Mouse (Mus musculus): ENCODE measurements around the gene Reep6. TPM values are rescaled to one million over a fixed set of nuclear protein-coding genes. Genes with fewer than 3 reads are reported as not detected.

The Reep6 gene
- total RNA-seq, 1 experiment = 13.3 TPM

DNA sequence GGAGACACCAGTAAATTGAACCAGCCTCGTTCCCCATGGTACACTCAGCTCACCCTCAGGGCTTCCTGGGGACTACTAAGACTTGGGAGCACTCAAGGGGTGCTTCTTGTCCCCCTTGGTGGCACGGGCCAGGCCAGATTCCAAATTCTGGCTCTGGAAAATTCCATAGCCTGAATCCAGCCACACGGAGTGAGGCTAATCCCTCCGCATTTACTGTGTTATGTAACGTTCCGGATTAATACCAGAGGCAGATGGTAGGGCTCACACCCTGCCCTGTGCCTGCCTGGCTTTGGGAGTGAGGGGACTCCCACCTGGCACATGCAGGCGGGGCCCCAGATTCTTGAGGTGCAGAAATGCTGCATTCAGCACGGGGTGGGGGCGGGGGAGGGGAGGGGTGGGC lies 25.7 kb downstream of the Reep6 start:
- no peak overlapping the region for H3K27ac ChIP-seq (ENCODE audit: insufficient read depth, low read depth, low read length, poor library complexity, severe bottlenecking)

DNA sequence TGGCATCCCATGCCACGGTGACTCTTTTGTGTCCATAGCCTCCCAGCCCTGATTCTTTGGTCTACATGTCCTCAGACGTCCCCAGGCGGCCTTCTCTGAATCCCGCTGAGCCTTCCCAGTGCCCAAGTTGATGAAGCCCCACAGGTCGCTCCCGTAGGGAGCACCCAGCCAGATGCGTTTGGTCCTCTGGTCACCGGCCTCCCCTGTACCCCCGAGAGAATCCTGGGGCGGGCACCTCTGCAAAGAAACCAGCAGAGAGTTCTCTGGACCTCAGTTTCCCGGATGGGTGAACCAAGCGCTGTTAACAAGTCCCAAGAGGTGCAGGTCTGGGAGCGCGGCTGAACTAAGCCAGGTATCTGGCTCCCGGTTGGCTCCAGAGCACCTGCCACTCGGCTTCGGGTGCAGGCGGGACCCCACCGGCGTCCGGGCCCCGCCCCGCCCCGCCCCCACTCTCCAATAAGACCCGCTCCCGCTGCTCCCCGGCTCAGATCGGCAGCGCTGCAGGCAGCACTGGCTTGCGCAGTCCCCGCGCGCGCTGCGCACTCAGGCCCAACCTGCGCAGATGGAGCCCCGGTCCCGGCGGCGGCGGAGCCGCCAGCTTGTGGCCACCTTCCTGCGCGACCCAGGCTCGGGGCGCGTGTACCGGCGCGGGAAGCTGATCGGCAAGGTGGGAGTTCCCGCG lies 26.4 kb downstream of the Reep6 start, which contains the start of gene Plk5:
TSS of gene Plk5 (plus strand) at position 459 of the 682 bp plus-strand sequence.
- in situ Hi-C loops (cut with MboI; ENCODE audit: low sequenced_read_pairs in 2 of 2, unreplicated experiment in 2 of 2) = no loop called here
- no peak for TF ChIP-seq MAFK (IDR thresholded peaks at IDR 0.05; ENCODE audit: insufficient read depth, low read depth, low read length)
- peaks cover 3 to 7% of the 10 kb centered on the region in 2 experiments; a peak in 2 of 4 replicates for H3K4me1 ChIP-seq (ENCODE audit: control insufficient read depth in 2 of 2, insufficient read depth in 2 of 2, low read length in 2 of 2, poor library complexity in 1 of 2)
- peak within 1 kb of the TSS; percentile 75 for H3K9ac ChIP-seq (ENCODE audit: insufficient read depth, low read depth, low read length, poor library complexity, severe bottlenecking)
- no peak for DNase-seq (ENCODE audit: low read depth, low spot score)
- peak within 1 kb of the TSS; percentile 48 to 71 for H3K4me3 ChIP-seq (ENCODE audit: insufficient read depth in 1 of 2, low read depth in 1 of 2, low read length in 2 of 2, poor library complexity in 1 of 2, severe bottlenecking in 1 of 2)
- H3K9me3 ChIP-seq (ENCODE audit: control insufficient read depth, insufficient read depth, low read depth, low read length) = no peaks in the 10 kb centered on the region
- H3K27ac ChIP-seq (ENCODE audit: insufficient read depth, low read depth, low read length, poor library complexity, severe bottlenecking) = no peak within 1 kb of the TSS
- H3K36me3 ChIP-seq (ENCODE audit: control insufficient read depth, insufficient read depth, low read length, poor library complexity, severe bottlenecking) = no peaks in the 10 kb centered on the region

More for the DNA sequence above, 25.7 kb downstream of the Reep6 start:
- Histone ChIP-seq H3K4me1 (ENCODE audit: control insufficient read depth in 2 of 2, insufficient read depth in 2 of 2, low read length in 2 of 2, poor library complexity in 1 of 2) (peaks cover 3 to 7% of the 10 kb centered on the region in 2 experiments; a peak in 2 of 4 replicates), H3K9me3 (ENCODE audit: control insufficient read depth, insufficient read depth, low read depth, low read length) (no peaks in the 10 kb centered on the region), H3K36me3 (ENCODE audit: control insufficient read depth, insufficient read depth, low read length, poor library complexity, severe bottlenecking) (no peaks in the 10 kb centered on the region), H3K9ac (ENCODE audit: insufficient read depth, low read depth, low read length, poor library complexity, severe bottlenecking) (no peak overlapping the region), H3K4me3 (ENCODE audit: insufficient read depth in 1 of 2, low read depth in 1 of 2, low read length in 2 of 2, poor library complexity in 1 of 2, severe bottlenecking in 1 of 2) (no peak overlapping the region)
- in situ Hi-C loops (cut with MboI; ENCODE audit: low sequenced_read_pairs in 2 of 2, unreplicated experiment in 2 of 2) = no loop called here
- no peak for DNase-seq (ENCODE audit: low read depth, low spot score)
- no peak for TF ChIP-seq ZNF384 (IDR thresholded peaks at IDR 0.05; ENCODE audit: low read depth, low read length)
- no peak for TF ChIP-seq MAFK (IDR thresholded peaks at IDR 0.05; ENCODE audit: insufficient read depth, low read depth, low read length)
- TF ChIP-seq CHD2 (IDR thresholded peaks at IDR 0.05; ENCODE audit: low read depth, low read length) = no peak
- TF ChIP-seq HCFC1 (IDR thresholded peaks at IDR 0.05; ENCODE audit: borderline replicate concordance, insufficient read depth, low read length) = no peak
- TF ChIP-seq ZC3H11A (IDR thresholded peaks at IDR 0.05; ENCODE audit: borderline replicate concordance, low read depth, low read length) = no peak

DNA sequence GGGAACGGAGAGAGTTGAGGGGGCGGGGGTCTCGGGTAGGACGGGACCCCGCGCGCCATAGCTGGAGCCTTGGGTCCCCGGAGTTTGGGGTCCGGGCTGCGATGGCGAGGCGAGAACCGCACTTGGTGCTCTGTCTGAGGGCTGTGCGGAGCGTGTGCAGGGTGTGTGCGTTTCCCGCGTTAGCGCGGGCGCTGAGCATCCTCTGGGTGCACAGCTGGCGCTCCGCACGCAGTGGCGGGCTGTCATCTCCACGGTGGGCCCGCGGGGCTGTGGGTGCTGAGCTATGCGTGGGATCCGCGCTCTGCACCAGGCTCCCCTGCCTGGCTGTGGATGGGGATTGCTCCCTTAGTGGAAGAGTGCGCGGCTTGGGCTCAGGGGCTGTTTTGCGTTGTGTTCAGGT lies 27.0 kb downstream of the Reep6 start:
- peak overlapping the region; percentile 48 to 71 for H3K4me3 ChIP-seq (ENCODE audit: insufficient read depth in 1 of 2, low read depth in 1 of 2, low read length in 2 of 2, poor library complexity in 1 of 2, severe bottlenecking in 1 of 2)
- peaks cover 3 to 7% of the 10 kb centered on the region in 2 experiments; a peak in 2 of 4 replicates for H3K4me1 ChIP-seq (ENCODE audit: control insufficient read depth in 2 of 2, insufficient read depth in 2 of 2, low read length in 2 of 2, poor library complexity in 1 of 2)
- no peaks in the 10 kb centered on the region for H3K9me3 ChIP-seq (ENCODE audit: control insufficient read depth, insufficient read depth, low read depth, low read length)
- no peak overlapping the region for H3K27ac ChIP-seq (ENCODE audit: insufficient read depth, low read depth, low read length, poor library complexity, severe bottlenecking)
- peak overlapping the region; percentile 75 for H3K9ac ChIP-seq (ENCODE audit: insufficient read depth, low read depth, low read length, poor library complexity, severe bottlenecking)
- DNase-seq (ENCODE audit: low read depth, low spot score) = no peak
- in situ Hi-C loops (cut with MboI; ENCODE audit: low sequenced_read_pairs in 2 of 2, unreplicated experiment in 2 of 2) = no loop called here
- no peak for TF ChIP-seq ZNF384 (IDR thresholded peaks at IDR 0.05; ENCODE audit: low read depth, low read length)
- TF ChIP-seq HCFC1 (IDR thresholded peaks at IDR 0.05; ENCODE audit: borderline replicate concordance, insufficient read depth, low read length) = no peak
- TF ChIP-seq MAFK (IDR thresholded peaks at IDR 0.05; ENCODE audit: insufficient read depth, low read depth, low read length) = no peak
- no peak for TF ChIP-seq ZC3H11A (IDR thresholded peaks at IDR 0.05; ENCODE audit: borderline replicate concordance, low read depth, low read length)
- TF ChIP-seq CHD2 (IDR thresholded peaks at IDR 0.05; ENCODE audit: low read depth, low read length) = no peak
- H3K36me3 ChIP-seq (ENCODE audit: control insufficient read depth, insufficient read depth, low read length, poor library complexity, severe bottlenecking) = no peaks in the 10 kb centered on the region

DNA sequence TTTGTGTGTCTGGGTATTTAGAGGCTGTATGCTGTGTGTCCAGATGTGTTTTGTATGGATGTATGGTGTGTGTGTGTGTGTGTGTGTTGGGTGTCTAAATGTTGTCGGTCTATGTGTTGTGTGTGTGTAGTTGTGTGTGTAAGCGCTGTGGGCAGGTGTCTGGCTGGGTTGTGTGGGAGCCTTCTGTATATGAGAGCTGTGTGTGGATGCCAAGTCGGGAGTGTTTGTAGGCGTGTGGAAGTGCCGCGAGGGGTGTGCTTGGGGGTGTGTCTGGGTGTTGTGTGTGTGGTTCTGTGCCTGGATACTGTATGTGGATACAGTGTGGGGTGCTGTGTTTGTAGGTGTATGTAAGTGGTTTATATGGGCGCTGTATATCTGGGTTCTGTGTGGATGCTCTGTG lies 27.6 kb downstream of the Reep6 start:
- Histone ChIP-seq H3K4me3 (ENCODE audit: insufficient read depth in 1 of 2, low read depth in 1 of 2, low read length in 2 of 2, poor library complexity in 1 of 2, severe bottlenecking in 1 of 2) (peak overlapping the region in 1 of 2 experiments; percentile 48; a peak in 2 of 4 replicates), H3K4me1 (ENCODE audit: control insufficient read depth in 2 of 2, insufficient read depth in 2 of 2, low read length in 2 of 2, poor library complexity in 1 of 2) (peaks cover 3 to 7% of the 10 kb centered on the region in 2 experiments; a peak in 2 of 4 replicates), H3K9ac (ENCODE audit: insufficient read depth, low read depth, low read length, poor library complexity, severe bottlenecking) (no peak overlapping the region), H3K27ac (ENCODE audit: insufficient read depth, low read depth, low read length, poor library complexity, severe bottlenecking) (no peak overlapping the region), H3K36me3 (ENCODE audit: control insufficient read depth, insufficient read depth, low read length, poor library complexity, severe bottlenecking) (no peaks in the 10 kb centered on the region), H3K9me3 (ENCODE audit: control insufficient read depth, insufficient read depth, low read depth, low read length) (no peaks in the 10 kb centered on the region)
- no peak for DNase-seq (ENCODE audit: low read depth, low spot score)
- in situ Hi-C loops (cut with MboI; ENCODE audit: low sequenced_read_pairs in 2 of 2, unreplicated experiment in 2 of 2) = no loop called here
- TF ChIP-seq MAFK (IDR thresholded peaks at IDR 0.05; ENCODE audit: insufficient read depth, low read depth, low read length) (no peak), HCFC1 (IDR thresholded peaks at IDR 0.05; ENCODE audit: borderline replicate concordance, insufficient read depth, low read length) (no peak), CHD2 (IDR thresholded peaks at IDR 0.05; ENCODE audit: low read depth, low read length) (no peak)
